Mouse (Mus musculus): ENCODE results near the gene Letmd1.
"Not testable (repeated sequence)": the region's sequence is repeated elsewhere in the genome, so short reads cannot be mapped to it uniquely, and the experiment has no call there.

The Letmd1 gene

GRCm38 (mm10) chr15:100468295-100469188 is at the start of gene Letmd1:
Gene Letmd1, plus strand, starts transcription at chr15:100469023.
- peak; percentile 87 for DNase-seq (ENCODE audit: low spot score)

GRCm38 (mm10) chr15:100419311-100419710 is 49.5 kb upstream of the Letmd1 start:
- no peak for DNase-seq (ENCODE audit: low spot score)

GRCm38 (mm10) chr15:100419901-100420745 is 48.7 kb upstream of the Letmd1 start:
- no peak for DNase-seq (ENCODE audit: low spot score)

GRCm38 (mm10) chr15:100421059-100421757 is 47.6 kb upstream of the Letmd1 start:
- DNase-seq (ENCODE audit: low spot score) = no peak

GRCm38 (mm10) chr15:100421758-100422197 is 47.0 kb upstream of the Letmd1 start, which contains the start of gene Gm5475:
Gene Gm5475, plus strand, starts transcription at chr15:100422147.
- not testable (repeated sequence) for DNase-seq (ENCODE audit: low spot score)

GRCm38 (mm10) chr15:100422476-100422875 is 46.3 kb upstream of the Letmd1 start:
- DNase-seq (ENCODE audit: low spot score) = peak; percentile 36

- peak; percentile 95 for DNase-seq (ENCODE audit: low spot score)
Observed at GRCm38 (mm10) chr15:100422899-100423860, 45.6 kb upstream of the Letmd1 start.

GRCm38 (mm10) chr15:100423916-100424315 is 44.9 kb upstream of the Letmd1 start:
- peak; percentile 51 for DNase-seq (ENCODE audit: low spot score)

GRCm38 (mm10) chr15:100424396-100425122 is 44.3 kb upstream of the Letmd1 start, which contains the start of gene Slc11a2:
Gene Slc11a2, minus strand, starts transcription at chr15:100425072.
- peak; percentile 42 for DNase-seq (ENCODE audit: low spot score)

- DNase-seq (ENCODE audit: low spot score) = no peak
Observed at GRCm38 (mm10) chr15:100428296-100428905, 40.4 kb upstream of the Letmd1 start.

GRCm38 (mm10) chr15:100429959-100430565 is 38.8 kb upstream of the Letmd1 start:
- no peak for DNase-seq (ENCODE audit: low spot score)

GRCm38 (mm10) chr15:100433234-100433633 is 35.6 kb upstream of the Letmd1 start:
- DNase-seq (ENCODE audit: low spot score) = no peak

GRCm38 (mm10) chr15:100436112-100436511 is 32.7 kb upstream of the Letmd1 start:
- DNase-seq (ENCODE audit: low spot score) = no peak

- DNase-seq (ENCODE audit: low spot score) = no peak
Observed at GRCm38 (mm10) chr15:100436518-100436917, 32.3 kb upstream of the Letmd1 start.

GRCm38 (mm10) chr15:100443126-100443922 is 25.5 kb upstream of the Letmd1 start:
- peak; percentile 97 for DNase-seq (ENCODE audit: low spot score)

- no peak for DNase-seq (ENCODE audit: low spot score)
Observed at GRCm38 (mm10) chr15:100446887-100447286, 21.9 kb upstream of the Letmd1 start.

- DNase-seq (ENCODE audit: low spot score) = no peak
Observed at GRCm38 (mm10) chr15:100448572-100448971, 20.3 kb upstream of the Letmd1 start.

- no peak for DNase-seq (ENCODE audit: low spot score)
Observed at GRCm38 (mm10) chr15:100449495-100449894, 19.3 kb upstream of the Letmd1 start.
